Mouse (Mus musculus): ENCODE data around the gene Mettl15. TPM values are rescaled to one million over a fixed set of nuclear protein-coding genes. Genes with fewer than 3 reads are reported as not detected.

Mettl15 gene
- total and polyA plus RNA-seq, 2 experiments from 2014 or later: 14.7 to 18.2 TPM

DNA sequence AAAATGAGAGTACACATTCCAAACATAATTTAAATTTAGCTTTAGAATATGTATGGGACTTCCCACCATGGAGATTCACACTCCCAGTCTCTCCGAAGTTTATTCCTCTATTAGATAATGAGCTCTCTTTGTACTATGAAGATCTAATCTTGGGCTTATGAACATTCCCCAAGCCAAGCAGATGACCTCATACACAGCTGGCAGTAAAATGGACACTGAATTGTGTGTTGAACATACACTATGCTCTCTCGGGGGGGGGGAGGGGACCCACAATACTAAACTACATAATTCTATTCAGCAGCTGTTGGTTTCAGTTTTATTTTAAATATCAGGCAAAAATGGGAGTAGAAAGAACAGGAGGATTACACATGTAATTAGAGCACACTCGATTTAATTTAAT, 97.6 kb downstream of the Mettl15 start:
- no peaks in the 10 kb centered on the region for H3K9me3 ChIP-seq (replicated peaks; ENCODE audit: control insufficient read depth, low read length)
- no peak overlapping the region for H3K4me3 ChIP-seq (ENCODE audit: low read depth, low read length)
- H3K36me3 ChIP-seq (replicated peaks; ENCODE audit: control insufficient read depth, insufficient read depth, low read length): no peaks in the 10 kb centered on the region
- DNase-seq (ENCODE audit: low spot score): no peak
- no peak overlapping the region for H3K4me2 ChIP-seq (ENCODE audit: low read depth, low read length)
- H3K9ac ChIP-seq (replicated peaks; ENCODE audit: low read depth, low read length): no peak overlapping the region
- TF ChIP-seq CTCF (IDR thresholded peaks at IDR 0.05; ENCODE audit: low read depth): no peak
- no peak for TF ChIP-seq EP300 (IDR thresholded peaks at IDR 0.05; ENCODE audit: low read depth)
- no peaks in the 10 kb centered on the region for H3K27me3 ChIP-seq (ENCODE audit: control insufficient read depth, insufficient read depth, low read length)
- 49% methylated on average over 3 of the region's 3 CpGs for WGBS
- no peak overlapping the region for H3K27ac ChIP-seq (ENCODE audit: low read depth)
- no peak for ATAC-seq (ENCODE audit: insufficient read depth, low read depth)
- H3K4me1 ChIP-seq (ENCODE audit: control insufficient read depth, insufficient read depth): no peaks in the 10 kb centered on the region

DNA sequence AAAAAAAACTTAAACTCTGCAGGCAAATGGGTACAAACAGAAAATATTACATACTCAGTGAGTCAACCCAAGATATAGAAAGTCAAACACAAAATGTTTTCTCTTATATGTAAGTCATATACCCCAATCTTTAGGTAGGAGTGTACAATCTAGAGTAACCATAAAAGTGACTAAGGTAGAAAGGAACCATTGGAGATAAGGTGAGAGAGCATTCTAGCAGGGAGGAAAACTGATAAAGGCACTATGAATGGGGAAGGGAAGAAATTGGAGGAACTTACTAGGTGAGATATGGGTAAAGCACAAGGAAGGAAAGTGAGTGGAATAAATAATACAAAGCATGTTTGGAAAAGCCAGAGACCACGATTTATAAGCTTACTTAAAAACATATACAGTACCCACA, 122.0 kb downstream of the Mettl15 start:
- Histone ChIP-seq H3K4me1 (ENCODE audit: control insufficient read depth, insufficient read depth) (0 out of 2 replicates have a peak, but pooled peaks cover under 1% of the 10 kb centered on the region), H3K36me3 (replicated peaks; ENCODE audit: control insufficient read depth, insufficient read depth, low read length) (no peaks in the 10 kb centered on the region), H3K9ac (replicated peaks; ENCODE audit: low read depth, low read length) (no peak overlapping the region), H3K4me3 (ENCODE audit: low read depth, low read length) (no peak overlapping the region), H3K27ac (ENCODE audit: low read depth) (no peak overlapping the region), H3K27me3 (ENCODE audit: control insufficient read depth, insufficient read depth, low read length) (no peaks in the 10 kb centered on the region), H3K9me3 (replicated peaks; ENCODE audit: control insufficient read depth, low read length) (no peaks in the 10 kb centered on the region), H3K4me2 (ENCODE audit: low read depth, low read length) (no peak overlapping the region)
- no peak for TF ChIP-seq CTCF (IDR thresholded peaks at IDR 0.05; ENCODE audit: low read depth)
- no peak for TF ChIP-seq EP300 (IDR thresholded peaks at IDR 0.05; ENCODE audit: low read depth)
- no peak for DNase-seq (ENCODE audit: low spot score)
- ATAC-seq (ENCODE audit: insufficient read depth, low read depth): no peak
- 61% methylated on average over 1 of the region's 1 CpGs for WGBS

DNA sequence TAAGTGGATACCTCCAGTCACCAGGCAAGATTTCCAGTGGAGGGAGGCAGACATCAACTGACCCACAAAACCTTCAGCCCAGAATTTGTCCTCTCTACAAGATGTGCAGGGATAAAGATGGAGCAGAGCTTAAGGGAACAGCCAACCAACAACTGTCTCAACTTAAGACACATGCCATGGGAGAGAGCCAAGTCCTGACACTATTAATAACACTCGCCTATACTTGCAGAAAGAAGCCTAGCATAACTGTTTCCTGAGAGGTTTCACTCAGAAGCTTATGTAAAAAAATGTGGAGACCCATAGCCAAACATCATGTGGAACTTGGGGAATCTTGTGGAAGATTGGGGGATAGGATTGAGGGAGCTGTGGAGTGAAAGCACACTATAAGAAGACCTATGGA, 124.4 kb downstream of the Mettl15 start:
- Histone ChIP-seq H3K9me3 (replicated peaks; ENCODE audit: control insufficient read depth, low read length) (no peaks in the 10 kb centered on the region), H3K27ac (ENCODE audit: low read depth) (no peak overlapping the region), H3K4me1 (ENCODE audit: control insufficient read depth, insufficient read depth) (0 out of 2 replicates have a peak, but pooled peaks cover 5% of the 10 kb centered on the region), H3K4me3 (ENCODE audit: low read depth, low read length) (no peak overlapping the region), H3K27me3 (ENCODE audit: control insufficient read depth, insufficient read depth, low read length) (no peaks in the 10 kb centered on the region), H3K36me3 (replicated peaks; ENCODE audit: control insufficient read depth, insufficient read depth, low read length) (no peaks in the 10 kb centered on the region), H3K9ac (replicated peaks; ENCODE audit: low read depth, low read length) (no peak overlapping the region), H3K4me2 (ENCODE audit: low read depth, low read length) (no peak overlapping the region)
- TF ChIP-seq EP300 (IDR thresholded peaks at IDR 0.05; ENCODE audit: low read depth): no peak
- DNase-seq (ENCODE audit: low spot score): no peak
- 36% methylated on average over 1 of the region's 1 CpGs for WGBS
- no peak for ATAC-seq (ENCODE audit: insufficient read depth, low read depth)

DNA sequence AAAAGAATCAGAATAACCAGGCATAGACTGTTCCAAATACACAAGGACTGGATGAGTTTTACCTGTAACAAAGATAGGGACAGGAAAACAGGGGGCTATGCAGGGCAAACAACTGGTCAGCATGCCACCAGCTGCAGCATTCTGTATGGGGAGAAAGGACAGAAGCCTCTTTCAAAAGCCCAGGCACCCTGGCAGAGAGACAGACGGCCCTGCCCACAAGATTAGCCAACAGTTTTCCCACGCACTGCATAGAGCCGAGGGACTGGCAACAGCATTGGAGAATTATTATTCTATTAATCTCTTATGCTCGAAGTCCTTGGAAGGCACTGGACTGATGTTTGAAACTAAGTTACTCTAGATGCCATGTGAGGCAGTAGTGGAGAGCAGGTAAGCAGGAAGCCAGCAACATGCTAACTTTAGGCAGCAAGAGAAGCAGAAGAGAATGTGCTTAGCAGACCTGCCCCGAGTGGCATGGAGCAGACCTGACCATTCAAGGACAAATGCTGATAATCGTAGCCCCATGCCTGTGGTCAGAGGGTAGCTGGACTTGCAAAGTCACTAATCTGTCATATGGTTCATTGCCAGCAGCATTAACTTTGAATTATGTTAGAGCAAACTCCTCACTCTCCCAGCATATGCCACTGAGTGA, 127.0 kb downstream of the Mettl15 start:
- TF ChIP-seq EP300 (IDR thresholded peaks at IDR 0.05; ENCODE audit: low read depth): no peak
- no peak for TF ChIP-seq CTCF (IDR thresholded peaks at IDR 0.05; ENCODE audit: low read depth)
- 41% methylated on average over 6 of the region's 6 CpGs for WGBS

DNA sequence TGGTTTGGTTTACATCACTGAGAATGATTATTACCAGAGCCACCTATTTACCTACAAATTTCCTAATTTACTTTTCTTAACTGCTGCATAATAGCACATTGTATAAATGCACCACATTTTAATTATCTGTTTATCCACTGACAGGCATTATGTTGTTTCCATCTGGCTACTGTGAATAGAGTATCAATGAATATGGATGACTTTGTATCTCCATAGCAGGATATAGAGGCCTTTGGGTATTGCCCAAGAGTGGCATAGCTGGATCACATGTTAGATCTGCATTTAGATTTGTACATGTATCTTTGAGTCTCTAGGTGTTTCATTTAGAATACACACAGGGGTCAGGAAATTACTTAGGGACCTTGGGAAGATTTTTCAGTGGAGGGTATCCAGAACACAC, 133.3 kb downstream of the Mettl15 start:
- H3K4me2 ChIP-seq (ENCODE audit: low read depth, low read length): no peak overlapping the region
- no peaks in the 10 kb centered on the region for H3K4me1 ChIP-seq (ENCODE audit: control insufficient read depth, insufficient read depth)
- TF ChIP-seq EP300 (IDR thresholded peaks at IDR 0.05; ENCODE audit: low read depth): no peak
- no peak for TF ChIP-seq CTCF (IDR thresholded peaks at IDR 0.05; ENCODE audit: low read depth)
- H3K27ac ChIP-seq (ENCODE audit: low read depth): no peak overlapping the region
- no peak overlapping the region for H3K4me3 ChIP-seq (ENCODE audit: low read depth, low read length)
- H3K9me3 ChIP-seq (replicated peaks; ENCODE audit: control insufficient read depth, low read length): no peaks in the 10 kb centered on the region
- H3K9ac ChIP-seq (replicated peaks; ENCODE audit: low read depth, low read length): no peak overlapping the region
- no peaks in the 10 kb centered on the region for H3K27me3 ChIP-seq (ENCODE audit: control insufficient read depth, insufficient read depth, low read length)
- no peak for DNase-seq (ENCODE audit: low spot score)
- H3K36me3 ChIP-seq (replicated peaks; ENCODE audit: control insufficient read depth, insufficient read depth, low read length): no peaks in the 10 kb centered on the region
- no peak for ATAC-seq (ENCODE audit: insufficient read depth, low read depth)

More for the DNA sequence above, 127.0 kb downstream of the Mettl15 start:
- Histone ChIP-seq H3K27me3 (ENCODE audit: control insufficient read depth, insufficient read depth, low read length) (no peaks in the 10 kb centered on the region), H3K9me3 (replicated peaks; ENCODE audit: control insufficient read depth, low read length) (no peaks in the 10 kb centered on the region), H3K4me1 (ENCODE audit: control insufficient read depth, insufficient read depth) (0 out of 2 replicates have a peak, but pooled peaks cover 5% of the 10 kb centered on the region), H3K4me3 (ENCODE audit: low read depth, low read length) (no peak overlapping the region), H3K9ac (replicated peaks; ENCODE audit: low read depth, low read length) (no peak overlapping the region), H3K4me2 (ENCODE audit: low read depth, low read length) (no peak overlapping the region), H3K36me3 (replicated peaks; ENCODE audit: control insufficient read depth, insufficient read depth, low read length) (no peaks in the 10 kb centered on the region), H3K27ac (ENCODE audit: low read depth) (no peak overlapping the region)
- ATAC-seq (ENCODE audit: insufficient read depth, low read depth): no peak
- no peak for DNase-seq (ENCODE audit: low spot score)

DNA sequence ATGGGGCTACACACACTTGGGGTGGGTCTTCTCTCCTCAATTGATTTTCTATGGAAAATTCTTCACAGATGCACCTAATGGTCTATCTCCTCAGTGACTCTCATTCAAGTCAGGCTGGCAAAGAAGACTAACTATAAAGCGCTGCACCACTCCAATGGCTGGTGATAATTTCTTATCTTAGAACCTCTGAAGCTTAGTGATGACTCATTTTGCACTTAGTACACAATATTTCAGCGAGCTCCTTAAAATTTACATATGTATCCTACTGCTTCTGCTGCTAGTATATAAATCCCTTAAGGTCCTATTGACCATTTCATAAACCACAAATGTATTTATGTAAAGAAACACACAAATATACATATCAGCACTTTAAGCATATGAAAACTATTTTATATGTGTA, 136.1 kb downstream of the Mettl15 start:
- H3K9ac ChIP-seq (replicated peaks; ENCODE audit: low read depth, low read length): no peak overlapping the region
- no peak overlapping the region for H3K4me3 ChIP-seq (ENCODE audit: low read depth, low read length)

More for the DNA sequence above, 136.1 kb downstream of the Mettl15 start:
- no peaks in the 10 kb centered on the region for H3K27me3 ChIP-seq (ENCODE audit: control insufficient read depth, insufficient read depth, low read length)
- no peak for ATAC-seq (ENCODE audit: insufficient read depth, low read depth)
- no peak overlapping the region for H3K4me2 ChIP-seq (ENCODE audit: low read depth, low read length)
- H3K36me3 ChIP-seq (replicated peaks; ENCODE audit: control insufficient read depth, insufficient read depth, low read length): no peaks in the 10 kb centered on the region
- no peak overlapping the region for H3K27ac ChIP-seq (ENCODE audit: low read depth)
- no peaks in the 10 kb centered on the region for H3K4me1 ChIP-seq (ENCODE audit: control insufficient read depth, insufficient read depth)
- no peak for TF ChIP-seq EP300 (IDR thresholded peaks at IDR 0.05; ENCODE audit: low read depth)
- TF ChIP-seq CTCF (IDR thresholded peaks at IDR 0.05; ENCODE audit: low read depth): no peak
- no peak for DNase-seq (ENCODE audit: low spot score)
- WGBS: 78% methylated on average over 2 of the region's 2 CpGs
- no peaks in the 10 kb centered on the region for H3K9me3 ChIP-seq (replicated peaks; ENCODE audit: control insufficient read depth, low read length)

Measured in heart, postnatal 0 days (tissue).